Mouse (Mus musculus): Measurements from ENCODE around the gene Clta. TPM values are rescaled to one million over a fixed set of nuclear protein-coding genes. Genes with fewer than 3 reads are reported as not detected.

Clta gene
- polyA plus RNA-seq (2015; fragmentation: Nextera tagmentation; extraction: Ambion mirVana): 293 and 300 TPM in 2 replicates

- Histone ChIP-seq H3K36me3 (ENCODE audit: insufficient read depth, low read length) (no peaks in the 10 kb centered on the region), H3K27ac (no peak within 1 kb of the TSS), H3K27me3 (ENCODE audit: insufficient read depth, low read length) (no peaks in the 10 kb centered on the region), H3K4me3 (replicated peaks; ENCODE audit: low read depth, low read length) (no peak within 1 kb of the TSS), H3K9me3 (replicated peaks; ENCODE audit: low read length) (no peaks in the 10 kb centered on the region), H3K4me2 (ENCODE audit: low read length) (no peak within 1 kb of the TSS), H3K9ac (ENCODE audit: low read depth, low read length) (no peak within 1 kb of the TSS), H3K4me1 (replicated peaks; ENCODE audit: insufficient read depth, low read length) (no peaks in the 10 kb centered on the region)
- DNase-seq (ENCODE audit: low spot score) (no peak), ATAC-seq (replicated peaks; ENCODE audit: low FRiP score, low read depth) (no peak)
- TF ChIP-seq CTCF (IDR thresholded peaks at IDR 0.05; ENCODE audit: low read depth): no peak
- WGBS: 90% methylated on average over 5 of the region's 5 CpGs
These were observed at the start of gene Clta for GRCm38 (mm10) chr4:44004126-44004525. Clta (plus strand) TSS chr4:44004452.

GRCm38 (mm10) chr4:43957292-43957845 lies 46.9 kb upstream of the Clta start, which contains the start of gene Glipr2:
Glipr2 (plus strand) TSS chr4:43957401.
- no peaks in the 10 kb centered on the region for H3K9me3 ChIP-seq (replicated peaks; ENCODE audit: low read length)
- ATAC-seq (replicated peaks; ENCODE audit: low FRiP score, low read depth): peak; percentile 81
- H3K9ac ChIP-seq (ENCODE audit: low read depth, low read length): peak within 1 kb of the TSS; percentile 61
- no peaks in the 10 kb centered on the region for H3K27me3 ChIP-seq (ENCODE audit: insufficient read depth, low read length)
- TF ChIP-seq CTCF (IDR thresholded peaks at IDR 0.05; ENCODE audit: low read depth): peak; percentile 81
- 0 out of 2 replicates have a peak, but pooled peaks cover 9% of the 10 kb centered on the region for H3K4me1 ChIP-seq (replicated peaks; ENCODE audit: insufficient read depth, low read length)
- under 1% methylated on average over 45 of the region's 45 CpGs for WGBS
- H3K4me3 ChIP-seq (replicated peaks; ENCODE audit: low read depth, low read length): peak within 1 kb of the TSS; percentile 57
- H3K36me3 ChIP-seq (ENCODE audit: insufficient read depth, low read length): no peaks in the 10 kb centered on the region
- peak within 1 kb of the TSS; percentile 93 for H3K4me2 ChIP-seq (ENCODE audit: low read length)
- H3K27ac ChIP-seq: peak within 1 kb of the TSS; percentile 20
- peak; percentile 92 for DNase-seq (ENCODE audit: low spot score)

GRCm38 (mm10) chr4:43957846-43958461 lies 46.3 kb upstream of the Clta start:
- H3K27me3 ChIP-seq (ENCODE audit: insufficient read depth, low read length): no peaks in the 10 kb centered on the region
- DNase-seq (ENCODE audit: low spot score) (peak; percentile 79), ATAC-seq (replicated peaks; ENCODE audit: low FRiP score, low read depth) (peak; percentile 52; the same call in 1 of the 2 replicates)
- TF ChIP-seq CTCF (IDR thresholded peaks at IDR 0.05; ENCODE audit: low read depth): no peak
- H3K4me1 ChIP-seq (replicated peaks; ENCODE audit: insufficient read depth, low read length): 0 out of 2 replicates have a peak, but pooled peaks cover 9% of the 10 kb centered on the region
- peak overlapping the region; percentile 20 for H3K27ac ChIP-seq
- no peaks in the 10 kb centered on the region for H3K9me3 ChIP-seq (replicated peaks; ENCODE audit: low read length)
- H3K9ac ChIP-seq (ENCODE audit: low read depth, low read length): peak overlapping the region; percentile 61
- WGBS: under 1% methylated on average over 26 of the region's 26 CpGs
- H3K4me3 ChIP-seq (replicated peaks; ENCODE audit: low read depth, low read length): peak overlapping the region; percentile 57
- no peaks in the 10 kb centered on the region for H3K36me3 ChIP-seq (ENCODE audit: insufficient read depth, low read length)
- H3K4me2 ChIP-seq (ENCODE audit: low read length): peak overlapping the region; percentile 93

GRCm38 (mm10) chr4:43959523-43960179 lies 44.6 kb upstream of the Clta start:
- no peak overlapping the region for H3K27ac ChIP-seq
- peak; percentile 64 for DNase-seq (ENCODE audit: low spot score)
- no peak overlapping the region for H3K9ac ChIP-seq (ENCODE audit: low read depth, low read length)
- H3K4me2 ChIP-seq (ENCODE audit: low read length): peak overlapping the region; percentile 93
- no peaks in the 10 kb centered on the region for H3K36me3 ChIP-seq (ENCODE audit: insufficient read depth, low read length)
- H3K27me3 ChIP-seq (ENCODE audit: insufficient read depth, low read length): no peaks in the 10 kb centered on the region
- 47% methylated on average over 9 of the region's 9 CpGs for WGBS
- no peaks in the 10 kb centered on the region for H3K9me3 ChIP-seq (replicated peaks; ENCODE audit: low read length)
- H3K4me3 ChIP-seq (replicated peaks; ENCODE audit: low read depth, low read length): no peak overlapping the region
- TF ChIP-seq CTCF (IDR thresholded peaks at IDR 0.05; ENCODE audit: low read depth): no peak
- ATAC-seq (replicated peaks; ENCODE audit: low FRiP score, low read depth): no peak
- 0 out of 2 replicates have a peak, but pooled peaks cover 13% of the 10 kb centered on the region for H3K4me1 ChIP-seq (replicated peaks; ENCODE audit: insufficient read depth, low read length)

GRCm38 (mm10) chr4:43960207-43960606 lies 44.0 kb upstream of the Clta start:
- ATAC-seq (replicated peaks; ENCODE audit: low FRiP score, low read depth) (no peak), DNase-seq (ENCODE audit: low spot score) (no peak)
- no peak overlapping the region for H3K4me2 ChIP-seq (ENCODE audit: low read length)
- H3K9ac ChIP-seq (ENCODE audit: low read depth, low read length): no peak overlapping the region
- TF ChIP-seq CTCF (IDR thresholded peaks at IDR 0.05; ENCODE audit: low read depth): no peak
- no peak overlapping the region for H3K27ac ChIP-seq
- H3K9me3 ChIP-seq (replicated peaks; ENCODE audit: low read length): no peaks in the 10 kb centered on the region
- no peaks in the 10 kb centered on the region for H3K27me3 ChIP-seq (ENCODE audit: insufficient read depth, low read length)
- peaks cover 17% of the 10 kb centered on the region for H3K4me1 ChIP-seq (replicated peaks; ENCODE audit: insufficient read depth, low read length)
- H3K4me3 ChIP-seq (replicated peaks; ENCODE audit: low read depth, low read length): no peak overlapping the region
- 85% methylated on average over 6 of the region's 6 CpGs for WGBS
- H3K36me3 ChIP-seq (ENCODE audit: insufficient read depth, low read length): no peaks in the 10 kb centered on the region

GRCm38 (mm10) chr4:43964326-43964833 lies 39.9 kb upstream of the Clta start:
- DNase-seq (ENCODE audit: low spot score) (peak; percentile 23), ATAC-seq (replicated peaks; ENCODE audit: low FRiP score, low read depth) (no peak)
- Histone ChIP-seq H3K4me1 (replicated peaks; ENCODE audit: insufficient read depth, low read length) (peaks cover 25% of the 10 kb centered on the region), H3K27me3 (ENCODE audit: insufficient read depth, low read length) (no peaks in the 10 kb centered on the region), H3K36me3 (ENCODE audit: insufficient read depth, low read length) (no peaks in the 10 kb centered on the region), H3K9ac (ENCODE audit: low read depth, low read length) (0 out of 2 replicates have a peak overlapping the region, but pooled peaks have one; percentile 31), H3K4me2 (ENCODE audit: low read length) (no peak overlapping the region), H3K4me3 (replicated peaks; ENCODE audit: low read depth, low read length) (no peak overlapping the region), H3K27ac (no peak overlapping the region), H3K9me3 (replicated peaks; ENCODE audit: low read length) (no peaks in the 10 kb centered on the region)
- WGBS: 46% methylated on average over 2 of the region's 2 CpGs
- TF ChIP-seq CTCF (IDR thresholded peaks at IDR 0.05; ENCODE audit: low read depth): no peak

Measured in kidney, postnatal 0 days (tissue).